Mouse (Mus musculus): Measurements from ENCODE around the gene Mapt. TPM values are rescaled to one million over a fixed set of nuclear protein-coding genes. Genes with fewer than 3 reads are reported as not detected.

The Mapt gene
- polyA plus RNA-seq, 2 experiments, result 1.8 to 2.6 TPM

DNA sequence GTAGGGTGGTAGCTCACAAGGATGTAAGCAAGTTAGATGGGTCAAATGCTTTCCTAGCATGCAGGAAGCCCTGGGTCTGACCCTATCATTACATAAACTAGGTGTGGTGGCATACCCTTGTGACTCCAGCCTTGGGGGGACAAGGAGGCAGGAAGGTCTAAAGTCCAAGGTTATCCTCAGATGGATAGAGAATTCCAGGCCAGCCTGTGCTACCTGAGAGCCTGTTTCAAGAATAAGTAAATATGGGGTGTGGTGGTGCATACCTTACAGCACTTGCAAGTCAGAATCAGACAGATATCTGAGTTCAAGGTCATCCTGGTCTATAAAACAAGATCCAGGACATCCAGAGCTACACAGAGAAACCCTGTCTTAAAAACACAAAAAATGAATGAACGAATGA, 96.3 kb downstream of the Mapt start:
- Histone ChIP-seq H3K9me3 (ENCODE audit: control insufficient read depth, low read length) (no peaks in the 10 kb centered on the region), H3K27me3 (ENCODE audit: control insufficient read depth, insufficient read depth, low read length) (no peaks in the 10 kb centered on the region), H3K4me1 (ENCODE audit: control insufficient read depth, insufficient read depth, low read length) (no peaks in the 10 kb centered on the region), H3K4me2 (replicated peaks; ENCODE audit: low read depth, low read length, severe bottlenecking) (no peak overlapping the region), H3K4me3 (replicated peaks; ENCODE audit: low read length) (no peak overlapping the region), H3K36me3 (ENCODE audit: control insufficient read depth, insufficient read depth, low read length) (peaks cover 5% of the 10 kb centered on the region), H3K27ac (replicated peaks; ENCODE audit: low read depth, low read length) (no peak overlapping the region), H3K9ac (ENCODE audit: low read depth, low read length, severe bottlenecking) (no peak overlapping the region)
- ATAC-seq (ENCODE audit: low FRiP score, low read depth) (no peak), DNase-seq (ENCODE audit: low spot score) (no peak)
- TF ChIP-seq POLR2A (IDR thresholded peaks at IDR 0.05; ENCODE audit: borderline replicate concordance, extremely low read depth, insufficient read depth, insufficient read length), result no peak
- 100% methylated on average over 1 of the region's 1 CpGs for WGBS

DNA sequence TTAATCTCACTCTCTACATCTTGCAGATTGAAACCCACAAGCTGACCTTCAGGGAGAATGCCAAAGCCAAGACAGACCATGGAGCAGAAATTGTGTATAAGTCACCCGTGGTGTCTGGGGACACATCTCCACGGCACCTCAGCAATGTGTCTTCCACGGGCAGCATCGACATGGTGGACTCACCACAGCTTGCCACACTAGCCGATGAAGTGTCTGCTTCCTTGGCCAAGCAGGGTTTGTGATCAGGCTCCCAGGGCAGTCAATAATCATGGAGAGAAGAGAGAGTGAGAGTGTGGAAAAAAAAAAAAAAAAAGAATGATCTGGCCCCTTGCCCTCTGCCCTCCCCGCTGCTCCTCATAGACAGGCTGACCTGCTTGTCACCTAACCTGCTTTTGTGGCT, 96.8 kb downstream of the Mapt start:
- Histone ChIP-seq H3K4me3 (replicated peaks; ENCODE audit: low read length) (no peak overlapping the region), H3K9ac (ENCODE audit: low read depth, low read length, severe bottlenecking) (no peak overlapping the region), H3K36me3 (ENCODE audit: control insufficient read depth, insufficient read depth, low read length) (peaks cover 10% of the 10 kb centered on the region), H3K27me3 (ENCODE audit: control insufficient read depth, insufficient read depth, low read length) (no peaks in the 10 kb centered on the region), H3K9me3 (ENCODE audit: control insufficient read depth, low read length) (no peaks in the 10 kb centered on the region), H3K27ac (replicated peaks; ENCODE audit: low read depth, low read length) (no peak overlapping the region), H3K4me2 (replicated peaks; ENCODE audit: low read depth, low read length, severe bottlenecking) (no peak overlapping the region), H3K4me1 (ENCODE audit: control insufficient read depth, insufficient read depth, low read length) (no peaks in the 10 kb centered on the region)
- no peak for TF ChIP-seq POLR2A (IDR thresholded peaks at IDR 0.05; ENCODE audit: borderline replicate concordance, extremely low read depth, insufficient read depth, insufficient read length)
- no peak for DNase-seq (ENCODE audit: low spot score)
- ATAC-seq (ENCODE audit: low FRiP score, low read depth), result no peak
- WGBS, result 87% methylated on average over 6 of the region's 6 CpGs

DNA sequence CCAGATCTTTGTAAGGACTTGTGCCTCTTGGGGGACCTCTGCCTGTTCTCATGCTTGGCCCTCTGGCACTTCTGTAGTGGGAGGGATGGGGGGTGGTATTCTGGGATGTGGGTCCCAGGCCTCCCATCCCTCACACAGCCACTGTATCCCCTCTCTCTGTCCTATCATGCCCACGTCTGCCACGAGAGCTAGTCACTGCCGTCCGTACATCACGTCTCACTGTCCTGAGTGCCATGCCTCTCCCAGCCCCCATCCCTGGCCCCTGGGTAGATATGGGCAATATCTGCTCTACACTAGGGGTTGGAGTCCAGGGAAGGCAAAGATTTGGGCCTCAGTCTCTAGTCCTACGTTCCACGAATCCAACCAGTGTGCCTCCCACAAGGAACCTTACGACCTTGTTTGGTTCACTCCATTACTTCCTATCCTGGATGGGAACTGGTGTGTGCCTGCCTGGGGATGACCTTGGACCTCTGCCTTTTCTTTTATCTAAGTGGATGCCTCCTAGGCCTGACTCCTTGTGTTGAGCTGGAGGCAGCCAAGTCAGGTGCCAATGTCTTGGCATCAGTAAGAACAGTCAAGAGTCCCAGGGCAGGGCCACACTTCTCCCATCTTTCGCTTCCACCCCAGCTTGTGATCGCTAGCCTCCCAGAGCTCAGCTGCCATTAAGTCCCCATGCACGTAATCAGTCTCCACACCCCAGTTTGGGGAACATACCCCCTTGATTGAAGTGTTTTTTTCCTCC, 98.2 kb downstream of the Mapt start:
- no peak overlapping the region for H3K9ac ChIP-seq (ENCODE audit: low read depth, low read length, severe bottlenecking)
- DNase-seq (ENCODE audit: low spot score) (no peak), ATAC-seq (ENCODE audit: low FRiP score, low read depth) (no peak)
- no peaks in the 10 kb centered on the region for H3K9me3 ChIP-seq (ENCODE audit: control insufficient read depth, low read length)
- no peak for TF ChIP-seq POLR2A (IDR thresholded peaks at IDR 0.05; ENCODE audit: borderline replicate concordance, extremely low read depth, insufficient read depth, insufficient read length)
- H3K36me3 ChIP-seq (ENCODE audit: control insufficient read depth, insufficient read depth, low read length), result peaks cover 21% of the 10 kb centered on the region
- no peak overlapping the region for H3K27ac ChIP-seq (replicated peaks; ENCODE audit: low read depth, low read length)
- H3K4me3 ChIP-seq (replicated peaks; ENCODE audit: low read length), result no peak overlapping the region
- no peak overlapping the region for H3K4me2 ChIP-seq (replicated peaks; ENCODE audit: low read depth, low read length, severe bottlenecking)
- no peaks in the 10 kb centered on the region for H3K4me1 ChIP-seq (ENCODE audit: control insufficient read depth, insufficient read depth, low read length)
- 85% methylated on average over 11 of the region's 11 CpGs for WGBS
- no peaks in the 10 kb centered on the region for H3K27me3 ChIP-seq (ENCODE audit: control insufficient read depth, insufficient read depth, low read length)

DNA sequence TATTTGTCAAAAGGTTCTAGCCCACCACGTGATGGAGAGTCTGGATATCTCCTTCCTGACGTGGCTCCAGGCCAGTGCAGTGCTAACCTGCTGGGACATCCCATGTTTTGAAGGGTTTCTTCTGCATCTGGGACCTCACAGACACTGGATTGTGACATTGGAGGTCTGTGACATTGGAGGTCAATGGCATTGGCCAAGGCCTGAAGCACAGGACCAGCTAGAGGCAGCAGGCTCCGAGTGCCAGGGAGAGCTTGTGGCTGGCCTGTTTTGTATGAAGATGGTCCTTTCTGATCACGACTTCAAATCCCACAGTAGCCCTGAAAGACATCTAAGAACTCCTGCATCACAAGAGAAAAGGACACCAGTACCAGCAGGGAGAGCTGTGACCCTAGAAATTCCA, 99.0 kb downstream of the Mapt start:
- no peak for TF ChIP-seq POLR2A (IDR thresholded peaks at IDR 0.05; ENCODE audit: borderline replicate concordance, extremely low read depth, insufficient read depth, insufficient read length)
- H3K4me1 ChIP-seq (ENCODE audit: control insufficient read depth, insufficient read depth, low read length), result no peaks in the 10 kb centered on the region
- no peaks in the 10 kb centered on the region for H3K27me3 ChIP-seq (ENCODE audit: control insufficient read depth, insufficient read depth, low read length)
- no peak overlapping the region for H3K4me3 ChIP-seq (replicated peaks; ENCODE audit: low read length)
- H3K9me3 ChIP-seq (ENCODE audit: control insufficient read depth, low read length), result no peaks in the 10 kb centered on the region
- ATAC-seq (ENCODE audit: low FRiP score, low read depth) (no peak), DNase-seq (ENCODE audit: low spot score) (no peak)
- H3K4me2 ChIP-seq (replicated peaks; ENCODE audit: low read depth, low read length, severe bottlenecking), result no peak overlapping the region
- no peak overlapping the region for H3K27ac ChIP-seq (replicated peaks; ENCODE audit: low read depth, low read length)
- no peak overlapping the region for H3K9ac ChIP-seq (ENCODE audit: low read depth, low read length, severe bottlenecking)
- H3K36me3 ChIP-seq (ENCODE audit: control insufficient read depth, insufficient read depth, low read length), result peaks cover 28% of the 10 kb centered on the region
- 81% methylated on average over 4 of the region's 4 CpGs for WGBS

DNA sequence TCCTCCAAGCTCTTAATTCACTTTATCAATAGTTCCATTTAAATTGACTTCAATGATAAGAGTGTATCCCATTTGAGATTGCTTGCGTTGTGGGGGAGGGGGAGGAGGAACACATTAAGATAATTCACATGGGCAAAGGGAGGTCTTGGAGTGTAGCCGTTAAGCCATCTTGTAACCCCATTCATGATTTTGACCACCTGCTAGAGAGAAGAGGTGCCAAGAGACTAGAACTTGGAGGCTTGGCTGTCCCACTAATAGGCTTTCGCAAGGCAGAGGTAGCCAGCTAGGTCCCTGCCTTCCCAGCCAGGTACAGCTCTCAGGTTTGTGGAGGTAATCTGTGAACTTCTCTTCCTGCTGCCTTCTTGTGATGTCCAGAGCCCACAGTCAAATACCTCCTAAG, 100.0 kb downstream of the Mapt start:
- Histone ChIP-seq H3K9me3 (ENCODE audit: control insufficient read depth, low read length) (no peaks in the 10 kb centered on the region), H3K4me1 (ENCODE audit: control insufficient read depth, insufficient read depth, low read length) (no peaks in the 10 kb centered on the region), H3K9ac (ENCODE audit: low read depth, low read length, severe bottlenecking) (no peak overlapping the region), H3K27ac (replicated peaks; ENCODE audit: low read depth, low read length) (no peak overlapping the region), H3K4me2 (replicated peaks; ENCODE audit: low read depth, low read length, severe bottlenecking) (no peak overlapping the region), H3K4me3 (replicated peaks; ENCODE audit: low read length) (no peak overlapping the region), H3K27me3 (ENCODE audit: control insufficient read depth, insufficient read depth, low read length) (no peaks in the 10 kb centered on the region), H3K36me3 (ENCODE audit: control insufficient read depth, insufficient read depth, low read length) (peaks cover 39% of the 10 kb centered on the region)
- no peak for ATAC-seq (ENCODE audit: low FRiP score, low read depth)
- TF ChIP-seq POLR2A (IDR thresholded peaks at IDR 0.05; ENCODE audit: borderline replicate concordance, extremely low read depth, insufficient read depth, insufficient read length), result no peak
- no peak for DNase-seq (ENCODE audit: low spot score)
- WGBS, result 71% methylated on average over 3 of the region's 3 CpGs

All from limb, embryonic 14.5 days (tissue).